In genomic region chr15:12205902-12206645, GRCm38 (mm10) we compare ENCODE assay signal across 9 mouse cellular contexts. TPM values are rescaled to one million over a fixed set of nuclear protein-coding genes. Genes with fewer than 3 reads are reported as not detected.
DNase-seq lines count a peak whose midpoint lies in the region; ATAC-seq and TF ChIP-seq lines count a peak whose summit lies in the region.
"Had no signal": no experiment of that assay in that cellular context is flagged by ENCODE, and none has a peak within 500 bp of the region (broad histone marks: within the 10 kb centered on the region; RNA-seq: fewer than 3 reads in every experiment).

No protein-coding gene starts in this region.

- peak; percentile 41 for DNase-seq in gastrocnemius, adult 2 months
- DNase-seq in gastrocnemius, adult 8-10 months (ENCODE audit: low spot score in 2 of 2), result no peak
- DNase-seq in A20 (ENCODE audit: low read depth, low spot score), result peak; percentile 61
- DNase-seq in layer of hippocampus, postnatal 36 days, result no peak
- no peak for DNase-seq in gastrocnemius, postnatal 4 days (ENCODE audit: low spot score in 2 of 2)

- H3K4me3 ChIP-seq in gastrocnemius, adult 2 months, result peak overlapping the region; percentile 95
- H3K4me3 ChIP-seq in embryonic facial prominence, embryonic 13.5 days, result peak overlapping the region; percentile 92
- peak overlapping the region; percentile 97 for H3K4me3 ChIP-seq in limb, embryonic 12.5 days (replicated peaks)
- H3K4me3 ChIP-seq in neural tube, embryonic 15.5 days (replicated peaks), result peak overlapping the region; percentile 96

- peaks cover 36% of the 10 kb centered on the region for H3K4me1 ChIP-seq in embryonic facial prominence, embryonic 13.5 days
- H3K4me1 ChIP-seq in limb, embryonic 12.5 days (replicated peaks), result peaks cover 31% of the 10 kb centered on the region
- peaks cover 38% of the 10 kb centered on the region for H3K4me1 ChIP-seq in neural tube, embryonic 15.5 days

- no peak for TF ChIP-seq CTCF in gastrocnemius, adult 2 months (IDR thresholded peaks at IDR 0.05)

- H3K4me2 ChIP-seq in embryonic facial prominence, embryonic 13.5 days, result peak overlapping the region; percentile 68
- peak overlapping the region; percentile 73 for H3K4me2 ChIP-seq in limb, embryonic 12.5 days
- H3K4me2 ChIP-seq in neural tube, embryonic 15.5 days, result peak overlapping the region; percentile 67

- no peaks in the 10 kb centered on the region for H3K36me3 ChIP-seq in embryonic facial prominence, embryonic 13.5 days
- H3K36me3 ChIP-seq in limb, embryonic 12.5 days, result no peaks in the 10 kb centered on the region
- no peaks in the 10 kb centered on the region for H3K36me3 ChIP-seq in neural tube, embryonic 15.5 days

- no peaks in the 10 kb centered on the region for H3K27me3 ChIP-seq in embryonic facial prominence, embryonic 13.5 days
- no peaks in the 10 kb centered on the region for H3K27me3 ChIP-seq in limb, embryonic 12.5 days
- H3K27me3 ChIP-seq in neural tube, embryonic 15.5 days (replicated peaks), result no peaks in the 10 kb centered on the region
- H3K27me3 ChIP-seq: Patski had no signal

- H3K9me3 ChIP-seq in embryonic facial prominence, embryonic 13.5 days, result no peaks in the 10 kb centered on the region
- no peaks in the 10 kb centered on the region for H3K9me3 ChIP-seq in limb, embryonic 12.5 days
- H3K9me3 ChIP-seq in neural tube, embryonic 15.5 days (replicated peaks), result no peaks in the 10 kb centered on the region

- H3K9ac ChIP-seq in embryonic facial prominence, embryonic 13.5 days, result peak overlapping the region; percentile 94
- peak overlapping the region; percentile 95 for H3K9ac ChIP-seq in limb, embryonic 12.5 days (replicated peaks)
- H3K9ac ChIP-seq in neural tube, embryonic 15.5 days (replicated peaks), result peak overlapping the region; percentile 89

- ATAC-seq in embryonic facial prominence, embryonic 13.5 days (ENCODE audit: insufficient number of reproducible peaks, insufficient read depth, low FRiP score, low TSS enrichment, low read depth), result no peak
- ATAC-seq in limb, embryonic 12.5 days (ENCODE audit: insufficient number of reproducible peaks, insufficient read depth, low FRiP score, low TSS enrichment, low read depth), result no peak
- ATAC-seq in neural tube, embryonic 15.5 days (ENCODE audit: low FRiP score), result no peak

- WGBS in embryonic facial prominence, embryonic 13.5 days, result 33% methylated on average over 14 of the region's 14 CpGs
- 41% methylated on average over 14 of the region's 14 CpGs for WGBS in limb, embryonic 12.5 days
- 43% methylated on average over 14 of the region's 14 CpGs for WGBS in neural tube, embryonic 15.5 days

- peak overlapping the region; percentile 97 for H3K27ac ChIP-seq in gastrocnemius, adult 2 months
- H3K27ac ChIP-seq in embryonic facial prominence, embryonic 13.5 days, result peak overlapping the region; percentile 92; the same call in 1 of the 2 replicates
- H3K27ac ChIP-seq in limb, embryonic 12.5 days, result no peak overlapping the region
- H3K27ac ChIP-seq in neural tube, embryonic 15.5 days (replicated peaks), result peak overlapping the region; percentile 93; the same call in 1 of the 2 replicates

- intact Hi-C loops in gastrocnemius, adult 2 months (cut with DNase I), result loop anchor here (5.0 kb wide), 2 partner anchors 36 to 116 kb away; partner anchors contain the start of genes 1810049J17Rik and Golph3

RNA-seq across cellular contexts. Expression of gene Mtmr12, which starts 1.2 kb away (rescaled TPM):
- 1 to 10 TPM; 3.5 to 5.6 TPM for total RNA-seq in gastrocnemius, adult 2 months (2021)
- total RNA-seq in gastrocnemius, adult 8-10 months (2022), result 1 to 10 TPM; 2.7 to 4.6 (median 3.7) TPM
- polyA plus RNA-seq in embryonic facial prominence, embryonic 13.5 days (2015; fragmentation: Nextera tagmentation; extraction: Ambion mirVana), result 16.1 and 18.5 TPM in 2 replicates
- polyA plus RNA-seq in limb, embryonic 12.5 days (2016; fragmentation: Nextera tagmentation; extraction: Ambion mirVana), result 20.7 and 22.4 TPM in 2 replicates
- polyA plus RNA-seq in neural tube, embryonic 15.5 days (2015; fragmentation: Nextera tagmentation; extraction: Ambion mirVana), result 6.5 and 9.6 TPM in 2 replicates
- total RNA-seq in layer of hippocampus, postnatal 36 days (2021), result 10 to 100 TPM; 55.4 to 58.1 TPM
- total RNA-seq in gastrocnemius, postnatal 4 days (2021), result 10 to 100 TPM; 17.0 to 17.5 TPM

Comparison
In these comparisons a context has a peak if more than half of its experiments do, and no peak if none do; other contexts are left out.
1. DNase-seq: peak in gastrocnemius, adult 2 months (single experiment) and A20 (single experiment); none in gastrocnemius, adult 8-10 months (0 of 2), layer of hippocampus, postnatal 36 days (0 of 2) and gastrocnemius, postnatal 4 days (0 of 2).
2. Peak in every context shown above with its lines, with median percentiles within 50 percentile points of each other: H3K4me3 ChIP-seq, H3K4me2 ChIP-seq and H3K9ac ChIP-seq.